Mouse (Mus musculus): ENCODE measurements around the gene Aldh1a7.

GRCm38 (mm10) chr19:20744630-20745029 is 17.3 kb upstream of the Aldh1a7 start:
- no peak for TF ChIP-seq CTCF (conservative IDR thresholded peaks at IDR 0.05; ENCODE audit: low read length)
- no peak for TF ChIP-seq NANOG (IDR thresholded peaks at IDR 0.05; ENCODE audit: borderline replicate concordance, low read length)

Data from E14TG2a.4 (cell line).